Mouse (Mus musculus): ENCODE measurements around the gene Rfx1.

GRCm38 (mm10) chr8:84096061-84096460 lies 29.4 kb downstream of the Rfx1 start:
- TF ChIP-seq POLR2A (IDR thresholded peaks at IDR 0.05; ENCODE audit: insufficient read depth, low read depth, low read length) (no peak), CTCF (IDR thresholded peaks at IDR 0.05; ENCODE audit: insufficient read depth, low read depth, low read length) (no peak)
